Mouse (Mus musculus) adipocyte (in vitro differentiated cells): ENCODE measurements around the gene Ifna12.
A peak's percentile ranks its signal among the peaks of the same experiment; 100 is the strongest.
"Not testable (repeated sequence)": the region's sequence is repeated elsewhere in the genome, so short reads cannot be mapped to it uniquely, and the experiment has no call there.

Source experiments
- DNase-seq: peaks from one replicate; pipeline ENCODE4 v3.0.0-alpha.2; 2016; ENCODE audit warnings: low spot score

The Ifna12 gene

GRCm38 (mm10) chr4:88603276-88603675, at the start of gene Ifna12:
Ifna12 (minus strand) TSS chr4:88603376.
- no peak for DNase-seq

GRCm38 (mm10) chr4:88644359-88644758, 41.2 kb upstream of the Ifna12 start, which contains the start of gene Ifna13:
Ifna13 (minus strand) TSS chr4:88644459.
- DNase-seq = no peak

- DNase-seq = no peak
Observed at GRCm38 (mm10) chr4:88642526-88642925, 39.4 kb upstream of the Ifna12 start.

- DNase-seq = peak; percentile 100
Observed at GRCm38 (mm10) chr4:88641077-88641831, 38.1 kb upstream of the Ifna12 start.

GRCm38 (mm10) chr4:88640704-88641076, 37.5 kb upstream of the Ifna12 start:
- DNase-seq = no peak

GRCm38 (mm10) chr4:88634311-88634710, 31.1 kb upstream of the Ifna12 start, which contains the start of gene C87499:
C87499 (minus strand) TSS chr4:88634411.
- DNase-seq = no peak

GRCm38 (mm10) chr4:88592285-88592684, 10.9 kb downstream of the Ifna12 start, which contains the start of gene Ifna9:
Ifna9 (minus strand) TSS chr4:88592385.
- DNase-seq = no peak

GRCm38 (mm10) chr4:88571698-88572097, 31.5 kb downstream of the Ifna12 start, which contains the start of gene Ifna14:
Ifna14 (minus strand) TSS chr4:88571798.
- no peak for DNase-seq

GRCm38 (mm10) chr4:88561791-88562190, 41.4 kb downstream of the Ifna12 start:
- DNase-seq = no peak

GRCm38 (mm10) chr4:88558145-88558544, 45.0 kb downstream of the Ifna12 start, which contains the start of gene Ifna15:
Ifna15 (minus strand) TSS chr4:88558245.
- DNase-seq = not testable (repeated sequence)
